Comparison of ENCODE assay signal across 21 mouse cellular contexts in the genomic region with DNA sequence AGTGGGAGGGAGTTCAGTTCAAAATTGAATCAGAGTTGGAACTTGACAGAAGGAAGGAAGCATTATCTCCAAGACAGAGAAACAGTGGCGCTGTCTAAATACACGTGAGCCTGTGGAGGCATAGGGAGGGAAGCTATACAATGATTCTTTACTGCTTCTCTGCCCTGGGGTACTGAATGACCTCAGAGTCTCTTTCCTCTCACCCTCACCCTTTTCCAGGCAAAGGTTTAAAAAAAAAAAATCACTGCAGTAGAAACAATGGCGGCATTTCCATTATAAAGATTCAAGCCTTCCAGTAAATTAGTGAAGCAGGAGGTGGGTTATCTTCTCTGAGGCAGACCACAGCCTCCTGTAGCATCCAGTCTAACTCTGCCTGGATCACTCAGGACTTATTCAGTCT.
"Had no signal": no experiment of that assay in that cellular context is flagged by ENCODE, and none has a peak within 500 bp of the region (broad histone marks: within the 10 kb centered on the region; RNA-seq: fewer than 3 reads in every experiment).

No protein-coding gene starts in this region.

- DNase-seq: gastrocnemius, postnatal 25 days; heart, adult 18-20 months; heart, postnatal 10 days; heart, postnatal 4 days; kidney, adult 18-20 months; kidney, adult 8-10 months; kidney, postnatal 10 days; kidney, postnatal 25 days; layer of hippocampus, postnatal 36 days; liver; liver, embryonic 13.5 days had no signal

- H3K9ac ChIP-seq: heart, embryonic 12.5 days; hindbrain, embryonic 12.5 days; hindbrain, embryonic 14.5 days; intestine, embryonic 15.5 days; limb, embryonic 12.5 days; liver, embryonic 13.5 days; liver, embryonic 15.5 days had no signal

- H3K9me3 ChIP-seq: heart, embryonic 10.5 days; heart, embryonic 12.5 days; hindbrain, embryonic 10.5 days; hindbrain, embryonic 12.5 days; intestine, embryonic 15.5 days; limb, embryonic 10.5 days; limb, embryonic 12.5 days; liver, embryonic 13.5 days; liver, embryonic 15.5 days had no signal

- H3K27ac ChIP-seq: heart, embryonic 10.5 days; hindbrain, embryonic 10.5 days; hindbrain, embryonic 12.5 days; hindbrain, embryonic 14.5 days; intestine, embryonic 15.5 days; left cerebral cortex, adult 2 months; limb, embryonic 10.5 days; limb, embryonic 12.5 days; liver, embryonic 13.5 days; liver, embryonic 15.5 days had no signal

- H3K4me1 ChIP-seq: heart, embryonic 10.5 days; heart, embryonic 12.5 days; hindbrain, embryonic 12.5 days; intestine, embryonic 15.5 days; limb, embryonic 12.5 days; liver, embryonic 13.5 days; liver, embryonic 15.5 days had no signal

- H3K27me3 ChIP-seq: heart, embryonic 12.5 days; hindbrain, embryonic 12.5 days; intestine, embryonic 15.5 days; limb, embryonic 12.5 days; liver, embryonic 13.5 days; liver, embryonic 15.5 days had no signal

- H3K4me3 ChIP-seq: heart, embryonic 10.5 days; heart, embryonic 12.5 days; hindbrain, embryonic 10.5 days; hindbrain, embryonic 12.5 days; intestine, embryonic 15.5 days; left cerebral cortex, adult 2 months; limb, embryonic 10.5 days; limb, embryonic 12.5 days; liver, embryonic 13.5 days; liver, embryonic 15.5 days had no signal

- H3K36me3 ChIP-seq: heart, embryonic 10.5 days; heart, embryonic 12.5 days; hindbrain, embryonic 10.5 days; hindbrain, embryonic 12.5 days; intestine, embryonic 15.5 days; limb, embryonic 10.5 days; limb, embryonic 12.5 days; liver, embryonic 13.5 days; liver, embryonic 15.5 days had no signal
